Mouse (Mus musculus) cerebellum, adult 2 months (tissue): ENCODE measurements around the gene Gm10065. TPM values are rescaled to one million over a fixed set of nuclear protein-coding genes. Genes with fewer than 3 reads are reported as not detected.
"Not testable (repeated sequence)": the region's sequence is repeated elsewhere in the genome, so short reads cannot be mapped to it uniquely, and the experiment has no call there.

Experiments used
- DNase-seq, 2 experiments: peaks; one replicate each; pipeline ENCODE4 v3.0.0; 2021
- H3K27ac ChIP-seq: fragments of 200-500 bp; 2 replicates; pipeline ENCODE4 v1.5.1; 2012; ENCODE audit warnings: low read length, control low read depth, inconsistent platforms; ENCODE audit not compliant: insufficient read depth
- H3K27me3 ChIP-seq: fragments of 200-500 bp; 2 replicates; pipeline ENCODE4 v1.6.1; 2012; ENCODE audit warnings: inconsistent platforms, mild to moderate bottlenecking, low read length, moderate library complexity; ENCODE audit not compliant: control insufficient read depth, insufficient read depth
- H3K4me1 ChIP-seq: fragments of 200-500 bp; 2 replicates; pipeline ENCODE4 v1.6.1; 2011; ENCODE audit warnings: low read length; ENCODE audit not compliant: control insufficient read depth, insufficient read depth
- H3K4me3 ChIP-seq: fragments of 200-500 bp; replicated peaks from 2 replicates; pipeline ENCODE3; 2011; ENCODE audit warnings: mild to moderate bottlenecking, low read depth, low read length, control low read depth; ENCODE audit not compliant: insufficient read depth
- CTCF ChIP-seq: fragments of 200-500 bp; IDR thresholded peaks from 2 replicates; pipeline ENCODE4 v1.5.1; 2011; ENCODE audit warnings: low read depth, mild to moderate bottlenecking, control low read depth, low read length, moderate library complexity, borderline replicate concordance; ENCODE audit not compliant: insufficient read depth
- POLR2A ChIP-seq: fragments of 200-500 bp; IDR thresholded peaks from 2 replicates; pipeline ENCODE4 v1.6.1; 2011; ENCODE audit warnings: low read length, control low read depth, borderline replicate concordance; ENCODE audit not compliant: insufficient read depth
- WGBS: fragments of 180-500 bp; shearing (Covaris S2); methylation state at CpG from one replicate; pipeline ENCODE4 v1.1.7; 2018; 5-methylcytosine and 5-hydroxymethylcytosine counted together
- polyA plus RNA-seq: library from polyadenylated mRNA; depleted of rRNA; stranded (reverse); fragments of >200 nt; gene quantifications from 2 replicates; pipeline ENCODE4 v1.2.3, GENCODE M21; 2012

Gm10065 gene
- polyA plus RNA-seq, 1 experiment: not detected

- peak overlapping the region; percentile 25 for H3K4me3 ChIP-seq
Observed at GRCm38 (mm10) chr13:21469097-21469496, 10.1 kb downstream of the Gm10065 start.

DNA sequence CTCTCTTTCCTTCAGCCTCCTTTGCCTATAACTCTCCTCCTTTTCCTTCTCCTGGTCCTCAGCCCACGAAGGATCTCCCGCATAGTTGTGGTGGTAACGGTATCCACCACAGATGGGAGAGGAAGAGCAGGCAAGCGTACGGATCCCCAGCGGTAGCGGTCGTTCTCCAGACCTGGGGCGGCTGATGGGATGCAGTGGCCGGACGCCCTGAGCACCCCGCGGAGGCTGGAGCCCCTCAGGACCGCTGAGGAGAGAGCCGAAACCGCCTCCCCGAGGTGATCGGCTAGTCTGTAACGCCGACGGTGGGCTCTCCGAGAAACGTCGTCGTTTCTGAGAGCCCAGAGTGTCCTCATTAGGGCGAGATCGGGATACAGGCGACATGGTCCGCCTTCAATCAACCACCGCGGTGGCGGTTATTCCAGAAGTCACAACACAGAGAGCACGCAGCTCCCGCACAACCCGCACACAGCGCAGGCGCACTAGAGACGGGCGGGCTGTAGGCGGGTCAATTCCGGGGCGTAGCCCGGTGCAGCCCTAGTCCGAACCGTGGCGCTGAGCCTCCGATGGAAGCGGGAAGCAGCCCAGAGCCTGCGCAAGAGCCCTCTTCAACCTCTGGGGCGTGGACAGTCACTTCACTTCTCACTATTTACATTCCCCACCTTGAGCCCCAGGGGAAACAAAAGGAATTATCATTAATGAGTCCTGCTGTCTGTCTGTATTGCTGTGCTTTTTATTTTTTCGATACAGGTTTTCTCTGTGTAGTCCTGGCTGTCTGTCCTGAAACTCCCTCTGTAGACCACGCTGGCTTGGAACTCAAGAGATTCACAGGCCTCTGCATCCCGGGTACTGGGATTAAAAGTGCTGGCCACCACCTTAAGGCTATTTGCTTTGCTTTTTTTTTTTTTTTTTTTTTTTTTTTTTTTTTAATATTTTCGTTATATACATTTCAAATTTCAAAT is 10.9 kb downstream of the Gm10065 start, which contains the start of gene Nkapl:
Nkapl (minus strand) TSS at position 449 of the 959 bp plus-strand sequence.
- TF ChIP-seq POLR2A: peak; percentile 91; the same call in 1 of the 2 replicates
- no peak for TF ChIP-seq CTCF
- peak within 1 kb of the TSS; percentile 54; the same call in 1 of the 2 replicates for H3K27ac ChIP-seq
- WGBS: under 1% methylated on average over 54 of the region's 54 CpGs

More at GRCm38 (mm10) chr13:21469097-21469496, 10.1 kb downstream of the Gm10065 start:
- H3K27me3 ChIP-seq: no peaks in the 10 kb centered on the region; the same call in 1 of the 2 replicates
- H3K4me1 ChIP-seq: no peaks in the 10 kb centered on the region
- 24% methylated on average over 9 of the region's 9 CpGs for WGBS
- DNase-seq: no peak
- TF ChIP-seq CTCF (no peak), POLR2A (no peak)
- H3K27ac ChIP-seq: no peak overlapping the region

DNA sequence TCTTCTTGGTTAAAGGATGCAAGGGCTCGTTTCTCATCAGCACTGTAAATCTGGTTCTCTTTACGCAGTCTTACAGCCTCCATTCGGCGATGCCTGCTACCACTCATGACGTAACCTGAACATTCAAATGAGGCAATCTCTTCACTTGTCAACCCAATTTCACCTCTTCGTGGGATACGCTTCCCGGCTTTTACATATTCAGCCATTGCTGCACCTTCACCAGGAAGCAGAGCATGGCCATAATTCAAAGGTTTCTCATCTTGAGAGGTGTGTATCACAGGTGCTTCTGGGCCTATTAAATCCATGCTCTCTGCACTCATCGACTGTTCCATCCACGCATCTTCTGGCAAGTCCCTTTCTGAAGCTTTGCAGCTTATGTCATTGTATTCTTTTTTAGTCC is 11.9 kb downstream of the Gm10065 start:
- no peak overlapping the region for H3K27ac ChIP-seq
- H3K4me3 ChIP-seq: no peak overlapping the region
- TF ChIP-seq CTCF: no peak
- TF ChIP-seq POLR2A: no peak
- WGBS: 90% methylated on average over 10 of the region's 10 CpGs
- H3K4me1 ChIP-seq: no peaks in the 10 kb centered on the region
- DNase-seq: no peak
- no peaks in the 10 kb centered on the region; the same call in 1 of the 2 replicates for H3K27me3 ChIP-seq

More for the DNA sequence above, 10.9 kb downstream of the Gm10065 start, which contains the start of gene Nkapl:
- no peaks in the 10 kb centered on the region; the same call in 1 of the 2 replicates for H3K27me3 ChIP-seq
- no peaks in the 10 kb centered on the region for H3K4me1 ChIP-seq
- DNase-seq: peak; percentile 87 to 90
- peak within 1 kb of the TSS; percentile 93 for H3K4me3 ChIP-seq

GRCm38 (mm10) chr13:21462516-21462915 is 16.7 kb downstream of the Gm10065 start:
- H3K27me3 ChIP-seq, DNase-seq, H3K4me1 ChIP-seq, H3K4me3 ChIP-seq, H3K27ac ChIP-seq: not testable (repeated sequence)
- 48% methylated on average over 9 of the region's 9 CpGs for WGBS

- TF ChIP-seq POLR2A: no peak
- TF ChIP-seq CTCF: no peak
- WGBS: 13% methylated on average over 4 of the region's 4 CpGs
- no peaks in the 10 kb centered on the region for H3K27me3 ChIP-seq
- no peak for DNase-seq
- H3K4me3 ChIP-seq: no peak overlapping the region
- no peak overlapping the region for H3K27ac ChIP-seq
- H3K4me1 ChIP-seq: peaks cover 4% of the 10 kb centered on the region
Observed at GRCm38 (mm10) chr13:21456347-21456746, 22.9 kb downstream of the Gm10065 start.

GRCm38 (mm10) chr13:21454133-21454532 is 25.1 kb downstream of the Gm10065 start:
- Histone ChIP-seq H3K27ac (no peak overlapping the region), H3K4me1 (peaks cover 4% of the 10 kb centered on the region), H3K4me3 (no peak overlapping the region), H3K27me3 (no peaks in the 10 kb centered on the region)
- TF ChIP-seq POLR2A (no peak), CTCF (no peak)
- 97% methylated on average over 3 of the region's 3 CpGs for WGBS
- no peak for DNase-seq

DNA sequence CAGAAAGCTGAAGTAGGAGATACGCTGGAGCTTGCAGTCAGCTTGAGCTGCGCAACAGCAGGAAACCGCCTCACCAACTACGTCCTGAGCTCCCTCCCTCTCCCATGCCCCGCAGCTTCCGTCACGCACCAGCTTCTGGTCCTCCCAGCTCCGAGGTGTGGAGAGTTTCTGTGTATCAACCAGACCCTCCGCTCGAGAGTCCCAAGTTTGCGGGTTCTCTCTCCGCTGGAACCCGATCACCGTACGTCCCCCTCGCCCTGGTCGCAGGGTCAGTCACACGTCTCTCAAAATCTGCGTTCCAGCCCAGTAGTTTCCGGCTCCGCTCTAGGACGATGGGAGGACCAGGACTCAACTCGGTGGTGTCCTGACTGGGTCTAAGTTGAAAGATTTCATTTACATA is 25.8 kb downstream of the Gm10065 start, which contains the start of gene Zscan26:
Zscan26 (minus strand) TSS at position 282 of the 400 bp plus-strand sequence.
- TF ChIP-seq POLR2A: peak; percentile 74
- no peak for TF ChIP-seq CTCF

DNA sequence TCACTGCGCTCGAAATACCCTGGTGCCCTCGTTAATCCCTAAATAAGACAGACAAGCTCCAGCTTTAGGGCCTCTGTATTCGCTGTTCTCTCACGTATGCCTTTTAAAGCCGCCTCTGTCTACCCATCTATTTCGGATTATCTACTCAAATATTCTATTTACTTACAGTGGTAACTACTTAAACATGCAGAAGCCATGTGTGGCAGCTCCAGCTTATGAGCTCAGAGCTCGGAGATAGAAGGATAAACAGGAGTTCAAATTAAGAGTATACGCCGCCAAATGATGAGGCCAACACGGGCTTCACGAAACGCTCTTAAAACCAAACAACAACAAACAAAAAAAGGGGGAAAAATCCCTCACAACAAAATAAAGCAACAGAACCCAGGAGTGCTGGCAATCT is 26.2 kb downstream of the Gm10065 start:
- 2% methylated on average over 13 of the region's 13 CpGs for WGBS
- DNase-seq: no peak
- Histone ChIP-seq H3K27ac (peak overlapping the region; percentile 50), H3K4me3 (peak overlapping the region; percentile 79), H3K4me1 (peaks cover 4% of the 10 kb centered on the region), H3K27me3 (no peaks in the 10 kb centered on the region)
- no peak for TF ChIP-seq CTCF
- no peak for TF ChIP-seq POLR2A

More for the DNA sequence above, 25.8 kb downstream of the Gm10065 start, which contains the start of gene Zscan26:
- Histone ChIP-seq H3K27ac (peak within 1 kb of the TSS; percentile 50), H3K27me3 (no peaks in the 10 kb centered on the region), H3K4me1 (peaks cover 4% of the 10 kb centered on the region), H3K4me3 (peak within 1 kb of the TSS; percentile 79)
- under 1% methylated on average over 23 of the region's 23 CpGs for WGBS
- peak; percentile 87 to 88 for DNase-seq
